Mouse (Mus musculus): ENCODE measurements around the gene Kazn. TPM values are rescaled to one million over a fixed set of nuclear protein-coding genes. Genes with fewer than 3 reads are reported as not detected.

Kazn gene
- polyA plus RNA-seq, 1 experiment from 2014 or later: 5.8 TPM

- ATAC-seq (replicated peaks; ENCODE audit: insufficient number of reproducible peaks, low FRiP score, low TSS enrichment): peak; percentile 38; the same call in 1 of the 2 replicates
- Histone ChIP-seq H3K4me3 (ENCODE audit: low read depth, low read length) (no peak overlapping the region), H3K27ac (ENCODE audit: low read depth, low read length) (peak overlapping the region; percentile 54), H3K36me3 (ENCODE audit: control insufficient read depth, insufficient read depth, low read length) (no peaks in the 10 kb centered on the region), H3K27me3 (ENCODE audit: control insufficient read depth, insufficient read depth, low read length) (no peaks in the 10 kb centered on the region), H3K9me3 (replicated peaks; ENCODE audit: control insufficient read depth, low read length) (no peaks in the 10 kb centered on the region), H3K9ac (ENCODE audit: low read depth, low read length) (no peak overlapping the region), H3K4me1 (ENCODE audit: control insufficient read depth, insufficient read depth, low read length) (peaks cover 56% of the 10 kb centered on the region), H3K4me2 (no peak overlapping the region)
- WGBS (ENCODE audit: insufficient replicate concordance): 35% methylated on average over 18 of the region's 18 CpGs
These were observed 18.0 kb downstream of the Kazn start for GRCm38 (mm10) chr4:142221025-142221756.

GRCm38 (mm10) chr4:142218997-142219396, 20.2 kb downstream of the Kazn start:
- Histone ChIP-seq H3K36me3 (ENCODE audit: control insufficient read depth, insufficient read depth, low read length) (no peaks in the 10 kb centered on the region), H3K27me3 (ENCODE audit: control insufficient read depth, insufficient read depth, low read length) (no peaks in the 10 kb centered on the region), H3K27ac (ENCODE audit: low read depth, low read length) (no peak overlapping the region), H3K9me3 (replicated peaks; ENCODE audit: control insufficient read depth, low read length) (no peaks in the 10 kb centered on the region), H3K4me2 (no peak overlapping the region), H3K4me3 (ENCODE audit: low read depth, low read length) (no peak overlapping the region), H3K9ac (ENCODE audit: low read depth, low read length) (no peak overlapping the region), H3K4me1 (ENCODE audit: control insufficient read depth, insufficient read depth, low read length) (peaks cover 42% of the 10 kb centered on the region)
- WGBS (ENCODE audit: insufficient replicate concordance): 69% methylated on average over 8 of the region's 8 CpGs
- ATAC-seq (replicated peaks; ENCODE audit: insufficient number of reproducible peaks, low FRiP score, low TSS enrichment): no peak

DNA sequence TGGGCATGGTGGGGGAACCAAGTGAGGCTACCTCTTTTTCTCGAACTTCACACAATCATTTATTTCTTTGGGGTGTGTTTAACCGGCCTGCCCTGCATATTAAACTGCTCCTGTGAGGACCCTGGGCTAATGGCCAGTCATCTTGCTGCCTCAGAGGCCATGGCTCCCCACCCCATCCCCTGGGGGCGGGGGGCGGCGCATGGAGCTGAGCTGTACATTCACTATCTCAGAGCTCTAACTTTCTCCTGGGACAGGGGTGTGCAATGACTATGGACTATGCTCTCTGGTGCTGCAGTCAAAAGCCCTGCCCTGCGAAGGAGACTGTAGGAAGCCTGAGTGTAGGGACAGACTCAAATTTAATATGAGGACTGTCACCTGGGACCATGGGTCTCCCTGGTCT, 22.2 kb downstream of the Kazn start:
- no peak overlapping the region for H3K4me2 ChIP-seq
- H3K9ac ChIP-seq (ENCODE audit: low read depth, low read length): no peak overlapping the region
- H3K4me3 ChIP-seq (ENCODE audit: low read depth, low read length): no peak overlapping the region
- ATAC-seq (replicated peaks; ENCODE audit: insufficient number of reproducible peaks, low FRiP score, low TSS enrichment): no peak
- no peaks in the 10 kb centered on the region for H3K27me3 ChIP-seq (ENCODE audit: control insufficient read depth, insufficient read depth, low read length)
- no peaks in the 10 kb centered on the region for H3K36me3 ChIP-seq (ENCODE audit: control insufficient read depth, insufficient read depth, low read length)
- WGBS (ENCODE audit: insufficient replicate concordance): 75% methylated on average over 6 of the region's 6 CpGs
- no peaks in the 10 kb centered on the region for H3K9me3 ChIP-seq (replicated peaks; ENCODE audit: control insufficient read depth, low read length)
- no peak overlapping the region for H3K27ac ChIP-seq (ENCODE audit: low read depth, low read length)
- peaks cover 27% of the 10 kb centered on the region for H3K4me1 ChIP-seq (ENCODE audit: control insufficient read depth, insufficient read depth, low read length)

DNA sequence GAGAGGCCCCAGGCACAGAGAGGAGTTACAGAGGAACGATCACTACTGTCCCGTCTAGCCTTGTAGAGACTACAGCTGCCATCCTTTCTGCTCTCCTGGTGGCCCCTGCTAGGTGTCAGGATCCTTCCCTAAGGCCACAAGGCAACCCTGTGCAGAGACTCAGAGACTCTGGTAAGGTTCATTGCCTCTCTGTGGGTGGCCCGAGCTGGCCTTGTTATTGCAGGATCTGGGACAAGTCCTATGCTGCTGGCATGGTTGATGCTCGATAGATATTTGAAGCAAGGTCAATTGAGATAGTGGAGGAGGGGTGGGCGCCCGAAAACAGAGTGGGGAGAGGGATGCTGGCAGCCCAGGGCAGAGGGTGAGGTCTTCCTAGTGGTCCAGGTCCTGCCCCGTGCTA, 23.4 kb downstream of the Kazn start:
- Histone ChIP-seq H3K36me3 (ENCODE audit: control insufficient read depth, insufficient read depth, low read length) (no peaks in the 10 kb centered on the region), H3K27me3 (ENCODE audit: control insufficient read depth, insufficient read depth, low read length) (no peaks in the 10 kb centered on the region), H3K9ac (ENCODE audit: low read depth, low read length) (no peak overlapping the region), H3K4me2 (no peak overlapping the region), H3K27ac (ENCODE audit: low read depth, low read length) (no peak overlapping the region), H3K4me1 (ENCODE audit: control insufficient read depth, insufficient read depth, low read length) (peaks cover 14% of the 10 kb centered on the region), H3K4me3 (ENCODE audit: low read depth, low read length) (no peak overlapping the region), H3K9me3 (replicated peaks; ENCODE audit: control insufficient read depth, low read length) (no peaks in the 10 kb centered on the region)
- WGBS (ENCODE audit: insufficient replicate concordance): 74% methylated on average over 7 of the region's 7 CpGs
- no peak for ATAC-seq (replicated peaks; ENCODE audit: insufficient number of reproducible peaks, low FRiP score, low TSS enrichment)

DNA sequence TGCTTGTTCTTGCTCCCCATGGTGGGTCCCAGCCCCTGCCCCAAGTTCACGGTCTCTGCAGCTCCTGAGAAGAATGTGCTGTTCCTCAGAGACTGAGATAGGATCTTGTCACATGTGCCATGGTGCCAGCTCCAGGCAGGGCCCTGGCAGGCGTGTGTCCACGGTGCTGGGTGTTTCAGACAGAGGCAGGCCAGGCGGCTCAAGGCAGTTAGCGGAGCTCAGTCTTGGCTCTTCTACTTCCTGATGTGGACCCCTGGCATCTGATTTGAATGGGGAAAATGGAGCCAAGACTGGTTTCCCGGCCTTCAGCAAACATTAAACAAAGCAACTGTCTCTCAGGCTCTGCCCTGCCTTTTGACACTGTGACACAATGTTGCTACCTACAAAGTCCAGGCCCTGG, 24.7 kb downstream of the Kazn start:
- H3K36me3 ChIP-seq (ENCODE audit: control insufficient read depth, insufficient read depth, low read length): no peaks in the 10 kb centered on the region
- no peak for ATAC-seq (replicated peaks; ENCODE audit: insufficient number of reproducible peaks, low FRiP score, low TSS enrichment)
- no peak overlapping the region for H3K9ac ChIP-seq (ENCODE audit: low read depth, low read length)
- WGBS (ENCODE audit: insufficient replicate concordance): 67% methylated on average over 6 of the region's 6 CpGs
- peaks cover 15% of the 10 kb centered on the region for H3K4me1 ChIP-seq (ENCODE audit: control insufficient read depth, insufficient read depth, low read length)
- no peak overlapping the region for H3K27ac ChIP-seq (ENCODE audit: low read depth, low read length)
- no peak overlapping the region for H3K4me3 ChIP-seq (ENCODE audit: low read depth, low read length)
- H3K27me3 ChIP-seq (ENCODE audit: control insufficient read depth, insufficient read depth, low read length): no peaks in the 10 kb centered on the region
- no peak overlapping the region for H3K4me2 ChIP-seq
- no peaks in the 10 kb centered on the region for H3K9me3 ChIP-seq (replicated peaks; ENCODE audit: control insufficient read depth, low read length)

DNA sequence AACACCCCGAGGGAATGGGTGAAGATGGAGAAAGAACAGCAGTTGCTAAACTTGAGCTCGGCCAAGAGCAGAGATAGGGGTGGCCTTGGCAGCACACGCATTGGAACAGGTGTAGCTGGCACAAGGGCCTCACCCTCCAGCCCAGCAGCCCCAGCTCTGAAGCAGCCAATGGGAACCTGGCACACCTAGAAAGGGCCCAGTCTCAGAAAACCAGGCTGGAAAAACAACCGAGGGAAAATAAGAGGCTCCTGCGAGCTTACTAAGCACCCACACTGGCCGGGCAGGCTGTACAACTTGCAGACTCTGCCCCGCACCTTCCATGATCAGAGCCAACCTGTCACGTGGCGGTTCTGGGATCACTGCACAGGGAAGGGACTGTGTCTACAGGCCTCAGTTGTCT, 26.8 kb downstream of the Kazn start:
- H3K9ac ChIP-seq (ENCODE audit: low read depth, low read length): no peak overlapping the region
- no peak overlapping the region for H3K4me2 ChIP-seq
- H3K4me3 ChIP-seq (ENCODE audit: low read depth, low read length): no peak overlapping the region
- no peak for ATAC-seq (replicated peaks; ENCODE audit: insufficient number of reproducible peaks, low FRiP score, low TSS enrichment)
- peaks cover 15% of the 10 kb centered on the region for H3K4me1 ChIP-seq (ENCODE audit: control insufficient read depth, insufficient read depth, low read length)
- WGBS (ENCODE audit: insufficient replicate concordance): 84% methylated on average over 9 of the region's 9 CpGs
- H3K27ac ChIP-seq (ENCODE audit: low read depth, low read length): no peak overlapping the region
- H3K36me3 ChIP-seq (ENCODE audit: control insufficient read depth, insufficient read depth, low read length): no peaks in the 10 kb centered on the region
- no peaks in the 10 kb centered on the region for H3K9me3 ChIP-seq (replicated peaks; ENCODE audit: control insufficient read depth, low read length)
- H3K27me3 ChIP-seq (ENCODE audit: control insufficient read depth, insufficient read depth, low read length): no peaks in the 10 kb centered on the region

GRCm38 (mm10) chr4:142209884-142210283, 29.3 kb downstream of the Kazn start:
- WGBS (ENCODE audit: insufficient replicate concordance): 39% methylated on average over 9 of the region's 9 CpGs
- no peak overlapping the region for H3K4me2 ChIP-seq

DNA sequence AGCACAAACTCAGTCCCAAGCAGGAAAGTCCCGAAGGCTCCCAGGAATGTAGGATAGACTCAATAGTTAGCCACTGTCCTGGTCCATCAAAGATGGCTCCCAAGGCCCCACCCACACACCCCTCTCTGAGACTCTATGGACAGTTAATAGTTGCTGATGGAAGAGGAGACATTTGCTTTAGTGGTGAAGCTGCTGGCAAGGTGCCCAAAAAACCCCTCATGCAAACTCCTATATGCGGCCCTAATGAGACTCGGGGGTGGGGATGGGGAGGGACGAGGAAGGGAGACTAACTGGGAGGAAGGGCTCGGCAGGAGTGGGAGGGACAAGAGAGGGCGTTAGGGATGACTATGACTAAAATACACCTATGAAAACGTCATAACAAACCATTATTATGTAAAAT, 29.7 kb downstream of the Kazn start:
- 69% methylated on average over 7 of the region's 7 CpGs for WGBS (ENCODE audit: insufficient replicate concordance)
- ATAC-seq (replicated peaks; ENCODE audit: insufficient number of reproducible peaks, low FRiP score, low TSS enrichment): no peak
- no peak overlapping the region for H3K9ac ChIP-seq (ENCODE audit: low read depth, low read length)

More at GRCm38 (mm10) chr4:142209884-142210283, 29.3 kb downstream of the Kazn start:
- H3K36me3 ChIP-seq (ENCODE audit: control insufficient read depth, insufficient read depth, low read length): no peaks in the 10 kb centered on the region
- peaks cover 15% of the 10 kb centered on the region for H3K4me1 ChIP-seq (ENCODE audit: control insufficient read depth, insufficient read depth, low read length)
- 0 out of 2 replicates have a peak overlapping the region, but pooled peaks have one; percentile 16 for H3K9ac ChIP-seq (ENCODE audit: low read depth, low read length)
- H3K9me3 ChIP-seq (replicated peaks; ENCODE audit: control insufficient read depth, low read length): no peaks in the 10 kb centered on the region
- H3K27me3 ChIP-seq (ENCODE audit: control insufficient read depth, insufficient read depth, low read length): no peaks in the 10 kb centered on the region
- no peak; the same call in 1 of the 2 replicates for ATAC-seq (replicated peaks; ENCODE audit: insufficient number of reproducible peaks, low FRiP score, low TSS enrichment)
- H3K4me3 ChIP-seq (ENCODE audit: low read depth, low read length): no peak overlapping the region
- no peak overlapping the region for H3K27ac ChIP-seq (ENCODE audit: low read depth, low read length)

GRCm38 (mm10) chr4:142205693-142206092, 33.5 kb downstream of the Kazn start:
- Histone ChIP-seq H3K27me3 (ENCODE audit: control insufficient read depth, insufficient read depth, low read length) (no peaks in the 10 kb centered on the region), H3K4me2 (no peak overlapping the region), H3K4me3 (ENCODE audit: low read depth, low read length) (no peak overlapping the region), H3K36me3 (ENCODE audit: control insufficient read depth, insufficient read depth, low read length) (no peaks in the 10 kb centered on the region; the same call in 1 of the 2 replicates), H3K4me1 (ENCODE audit: control insufficient read depth, insufficient read depth, low read length) (peaks cover 9% of the 10 kb centered on the region), H3K9me3 (replicated peaks; ENCODE audit: control insufficient read depth, low read length) (no peaks in the 10 kb centered on the region), H3K27ac (ENCODE audit: low read depth, low read length) (no peak overlapping the region), H3K9ac (ENCODE audit: low read depth, low read length) (no peak overlapping the region)
- no peak for ATAC-seq (replicated peaks; ENCODE audit: insufficient number of reproducible peaks, low FRiP score, low TSS enrichment)
- WGBS (ENCODE audit: insufficient replicate concordance): 93% methylated on average over 6 of the region's 6 CpGs

More for the DNA sequence above, 29.7 kb downstream of the Kazn start:
- Histone ChIP-seq H3K9me3 (replicated peaks; ENCODE audit: control insufficient read depth, low read length) (no peaks in the 10 kb centered on the region), H3K4me1 (ENCODE audit: control insufficient read depth, insufficient read depth, low read length) (peaks cover 14% of the 10 kb centered on the region), H3K4me2 (no peak overlapping the region), H3K4me3 (ENCODE audit: low read depth, low read length) (no peak overlapping the region), H3K27me3 (ENCODE audit: control insufficient read depth, insufficient read depth, low read length) (no peaks in the 10 kb centered on the region), H3K27ac (ENCODE audit: low read depth, low read length) (no peak overlapping the region), H3K36me3 (ENCODE audit: control insufficient read depth, insufficient read depth, low read length) (no peaks in the 10 kb centered on the region)
